Mouse (Mus musculus) lung, postnatal 0 days (tissue): ENCODE data around the gene Kcnh6.

Experiments
- CTCF ChIP-seq: IDR thresholded peaks from 2 replicates; pipeline ENCODE4 v1.5.1; 2016; ENCODE audit warnings: antibody characterized with exemption, mild to moderate bottlenecking
- EP300 ChIP-seq: IDR thresholded peaks from 2 replicates; pipeline ENCODE4 v1.6.1; 2016; ENCODE audit warnings: antibody characterized with exemption, mild to moderate bottlenecking, control low read depth

- no peak for TF ChIP-seq CTCF
- TF ChIP-seq EP300 = no peak
Measured at GRCm38 (mm10) chr11:106000062-106000461, 7.9 kb upstream of the Kcnh6 start.
